Mouse (Mus musculus) myocyte (in vitro differentiated cells): ENCODE measurements around the gene Cdk5rap2.

Source experiments
- MYOG ChIP-seq, 3 experiments: IDR thresholded peaks; one replicate each; pipeline ENCODE4 v1.6.1; 2011; ENCODE audit warnings: control low read depth in 2 of 3, low read depth in 2 of 3, mild to moderate bottlenecking in 2 of 3; ENCODE audit not compliant: insufficient read length in 2 of 3, control insufficient read depth in 1 of 3, insufficient read depth in 1 of 3
- POLR2A ChIP-seq: IDR thresholded peaks from one replicate; pipeline ENCODE4 v1.6.1; 2011; ENCODE audit warnings: low read depth, mild to moderate bottlenecking, control low read depth, moderate library complexity; ENCODE audit not compliant: insufficient read length
- USF1 ChIP-seq: IDR thresholded peaks from one replicate; pipeline ENCODE4 v1.6.1; 2011; ENCODE audit warnings: low read depth, mild to moderate bottlenecking, control low read depth, moderate library complexity

GRCm38 (mm10) chr4:70228350-70228749 lies 181.9 kb downstream of the Cdk5rap2 start:
- TF ChIP-seq POLR2A: no peak
- TF ChIP-seq USF1: no peak
- no peak for TF ChIP-seq MYOG (IDR thresholded peaks at IDR 0.05; ENCODE audit: control insufficient read depth in 1 of 3, insufficient read depth in 1 of 3, insufficient read length in 2 of 3, low read depth in 2 of 3)
